10 mouse cellular contexts compared by ENCODE assay signal in the genomic region with DNA sequence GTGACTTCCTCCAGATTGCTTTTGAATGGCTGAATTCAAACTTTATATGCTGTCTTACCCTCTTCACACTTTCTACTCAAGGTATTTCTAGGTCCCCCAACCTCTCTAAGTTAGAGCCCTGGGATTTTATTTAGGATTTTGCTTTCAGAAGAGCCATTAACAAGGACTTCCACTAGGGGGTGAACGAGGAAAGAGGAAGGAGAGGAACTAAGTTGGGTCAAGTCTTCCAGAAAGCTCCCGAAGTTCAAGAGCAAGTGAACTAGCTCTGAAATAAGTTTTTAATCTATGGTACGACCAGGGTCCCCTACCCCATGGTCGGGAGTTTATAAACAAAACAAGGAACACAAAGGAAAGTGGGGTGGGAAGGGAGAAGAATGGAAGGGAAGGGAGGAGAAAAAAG. TPM values are rescaled to one million over a fixed set of nuclear protein-coding genes. Genes with fewer than 3 reads are reported as not detected.
A peak's percentile ranks its signal among the peaks of the same experiment; 100 is the strongest.
DNase-seq lines count a peak whose midpoint lies in the region; ATAC-seq and TF ChIP-seq lines count a peak whose summit lies in the region.
"Had no signal": no experiment of that assay in that cellular context is flagged by ENCODE, and none has a peak within 500 bp of the region (broad histone marks: within the 10 kb centered on the region; RNA-seq: fewer than 3 reads in every experiment).

No protein-coding gene starts in this region.

- 53% methylated on average over 4 of the region's 4 CpGs for WGBS in forebrain, postnatal 0 days
- WGBS in forebrain, embryonic 12.5 days = 49% methylated on average over 4 of the region's 4 CpGs
- 11% methylated on average over 4 of the region's 4 CpGs for WGBS in lung, adult 2 months

- H3K9ac ChIP-seq in forebrain, postnatal 0 days = no peak overlapping the region
- H3K9ac ChIP-seq in forebrain, embryonic 12.5 days = no peak overlapping the region

- no peak overlapping the region for H3K27ac ChIP-seq in forebrain, postnatal 0 days (ENCODE audit: low read depth, low read length)
- no peak overlapping the region for H3K27ac ChIP-seq in forebrain, embryonic 12.5 days
- no peak overlapping the region for H3K27ac ChIP-seq in cortical plate, adult 2 months (ENCODE audit: insufficient read depth, low read length)

- no peaks in the 10 kb centered on the region for H3K4me1 ChIP-seq in forebrain, postnatal 0 days (ENCODE audit: insufficient read depth)
- H3K4me1 ChIP-seq in forebrain, embryonic 12.5 days = no peaks in the 10 kb centered on the region
- H3K4me1 ChIP-seq in lung, adult 2 months (ENCODE audit: control insufficient read depth, insufficient read depth, low read length) = no peaks in the 10 kb centered on the region
- H3K4me1 ChIP-seq in cortical plate, adult 2 months (ENCODE audit: control insufficient read depth, insufficient read depth, low read length) = no peaks in the 10 kb centered on the region

- TF ChIP-seq CTCF in forebrain, postnatal 0 days (IDR thresholded peaks at IDR 0.05; ENCODE audit: low read depth) = peak; percentile 46; the same call in 1 of the 2 replicates
- TF ChIP-seq CTCF in lung, adult 2 months (IDR thresholded peaks at IDR 0.05; ENCODE audit: insufficient read depth, low read length) = no peak
- TF ChIP-seq CTCF in cortical plate, adult 2 months (IDR thresholded peaks at IDR 0.05; ENCODE audit: extremely low read depth, insufficient read depth, low read length) = peak; percentile 34; the same call in 1 of the 2 replicates

- no peaks in the 10 kb centered on the region for H3K9me3 ChIP-seq in forebrain, postnatal 0 days (ENCODE audit: low read length)
- no peaks in the 10 kb centered on the region for H3K9me3 ChIP-seq in forebrain, embryonic 12.5 days

- no peak overlapping the region for H3K4me2 ChIP-seq in forebrain, postnatal 0 days (ENCODE audit: low read depth)
- no peak overlapping the region for H3K4me2 ChIP-seq in forebrain, embryonic 12.5 days

- H3K36me3 ChIP-seq in forebrain, postnatal 0 days (ENCODE audit: insufficient read depth) = no peaks in the 10 kb centered on the region
- no peaks in the 10 kb centered on the region for H3K36me3 ChIP-seq in forebrain, embryonic 12.5 days (replicated peaks)

- no peak for TF ChIP-seq POLR2A in lung, adult 2 months (IDR thresholded peaks at IDR 0.05; ENCODE audit: borderline replicate concordance, extremely low read depth, low read depth, low read length)
- TF ChIP-seq POLR2A in cortical plate, adult 2 months (IDR thresholded peaks at IDR 0.05; ENCODE audit: extremely low read depth, insufficient read depth, low read length) = no peak

- no peaks in the 10 kb centered on the region for H3K27me3 ChIP-seq in forebrain, postnatal 0 days (ENCODE audit: insufficient read depth, low read length)
- no peaks in the 10 kb centered on the region for H3K27me3 ChIP-seq in forebrain, embryonic 12.5 days

- no peak overlapping the region for H3K4me3 ChIP-seq in forebrain, postnatal 0 days (ENCODE audit: low read depth, low read length)
- H3K4me3 ChIP-seq in forebrain, embryonic 12.5 days (replicated peaks) = no peak overlapping the region
- H3K4me3 ChIP-seq in lung, adult 2 months (replicated peaks; ENCODE audit: extremely low read depth, low read depth, low read length) = no peak overlapping the region
- no peak overlapping the region for H3K4me3 ChIP-seq in cortical plate, adult 2 months (ENCODE audit: insufficient read depth, low read length)

- no peak for ATAC-seq in forebrain, postnatal 0 days
- no peak for ATAC-seq in forebrain, embryonic 12.5 days (ENCODE audit: low FRiP score)
- ATAC-seq in neutrophil, adult 5-6 weeks (ENCODE audit: extremely low read depth, insufficient number of reproducible peaks, low FRiP score, poor library complexity, severe bottlenecking) = peak; percentile 44; the same call in 1 of the 2 replicates

- no peak for DNase-seq in forebrain, postnatal 0 days
- peak; percentile 41 for DNase-seq in lung, postnatal 10 days
- DNase-seq in lung, adult 2 months = no peak
- DNase-seq in right cerebral cortex, postnatal 14 days = no peak
- no peak for DNase-seq in urinary bladder, postnatal 14 days (ENCODE audit: low spot score)

RNA-seq across cellular contexts. Expression of a gene that starts 0.5 kb away (rescaled TPM):
- total RNA-seq in forebrain, postnatal 0 days (2014; rRNA removed) = 0.14 and 0.15 TPM in 2 replicates
- 0.11 and 0.14 TPM in 2 replicates for polyA plus RNA-seq in forebrain, postnatal 0 days (2015; fragmentation: Nextera tagmentation; extraction: Ambion mirVana)
- polyA plus RNA-seq in forebrain, embryonic 12.5 days (2016; fragmentation: Nextera tagmentation; extraction: Ambion mirVana) = not detected in 2 replicates
- 6.3 and 11.1 TPM in 2 replicates for polyA plus RNA-seq in lung, adult 2 months (2012; rRNA removed)
- 0.15 and 0.32 TPM in 2 replicates for polyA plus RNA-seq in cortical plate, adult 2 months (2012; rRNA removed)
- total RNA-seq in neutrophil, adult 5-6 weeks (2017) = 1,314 and 1,317 TPM in 2 replicates
- total RNA-seq: left cerebral cortex, postnatal 10 days had no signal
- polyA plus RNA-seq: neural tube, embryonic 11.5 days had no signal

RNA-seq across cellular contexts. Expression of a gene that starts 13.2 kb away (rescaled TPM):
- not detected in 2 replicates for total RNA-seq in forebrain, postnatal 0 days (2014; rRNA removed)
- polyA plus RNA-seq in forebrain, postnatal 0 days (2015; fragmentation: Nextera tagmentation; extraction: Ambion mirVana) = not detected in 2 replicates
- polyA plus RNA-seq in forebrain, embryonic 12.5 days (2016; fragmentation: Nextera tagmentation; extraction: Ambion mirVana) = not detected in 2 replicates
- 0.33 and 0.58 TPM in 2 replicates for polyA plus RNA-seq in lung, adult 2 months (2012; rRNA removed)
- polyA plus RNA-seq in cortical plate, adult 2 months (2012; rRNA removed) = 0.06 TPM in 1 of 2 replicates, not detected in the other
- total RNA-seq in neutrophil, adult 5-6 weeks (2017) = 0.37 and 0.70 TPM in 2 replicates

RNA-seq across cellular contexts. Expression of a gene that starts 53.8 kb away (rescaled TPM):
- not detected in 2 replicates for total RNA-seq in forebrain, postnatal 0 days (2014; rRNA removed)
- not detected in 2 replicates for polyA plus RNA-seq in forebrain, postnatal 0 days (2015; fragmentation: Nextera tagmentation; extraction: Ambion mirVana)
- not detected in 2 replicates for polyA plus RNA-seq in forebrain, embryonic 12.5 days (2016; fragmentation: Nextera tagmentation; extraction: Ambion mirVana)
- 3.3 and 7.4 TPM in 2 replicates for polyA plus RNA-seq in lung, adult 2 months (2012; rRNA removed)
- polyA plus RNA-seq in cortical plate, adult 2 months (2012; rRNA removed) = 0.02 TPM in 1 of 2 replicates, not detected in the other
- 9.2 and 10.0 TPM in 2 replicates for total RNA-seq in neutrophil, adult 5-6 weeks (2017)
- total RNA-seq: left cerebral cortex, postnatal 10 days had no signal
- polyA plus RNA-seq: neural tube, embryonic 11.5 days had no signal
